Mouse (Mus musculus): Measurements from ENCODE around the gene Rnf207.
A peak's percentile ranks its signal among the peaks of the same experiment; 100 is the strongest.

The Rnf207 gene

GRCm38 (mm10) chr4:152318517-152319234 is at the start of gene Rnf207:
TSS of gene Rnf207 (minus strand) at chr4:152318993.
- DNase-seq (ENCODE audit: extremely low spot score, low spot score) = peak; percentile 52

GRCm38 (mm10) chr4:152365228-152365627 is 46.4 kb upstream of the Rnf207 start:
- no peak for DNase-seq (ENCODE audit: extremely low spot score, low spot score)

GRCm38 (mm10) chr4:152362180-152362579 is 43.4 kb upstream of the Rnf207 start:
- DNase-seq (ENCODE audit: extremely low spot score, low spot score) = no peak

- peak; percentile 73 for DNase-seq (ENCODE audit: extremely low spot score, low spot score)
These were observed 42.1 kb upstream of the Rnf207 start for GRCm38 (mm10) chr4:152360855-152361254.

GRCm38 (mm10) chr4:152359700-152360099 is 40.9 kb upstream of the Rnf207 start:
- DNase-seq (ENCODE audit: extremely low spot score, low spot score) = no peak

GRCm38 (mm10) chr4:152355672-152356071 is 36.9 kb upstream of the Rnf207 start:
- DNase-seq (ENCODE audit: extremely low spot score, low spot score) = no peak

GRCm38 (mm10) chr4:152353886-152354637 is 35.3 kb upstream of the Rnf207 start:
- DNase-seq (ENCODE audit: extremely low spot score, low spot score) = no peak

GRCm38 (mm10) chr4:152351422-152352305 is 32.9 kb upstream of the Rnf207 start:
- DNase-seq (ENCODE audit: extremely low spot score, low spot score) = no peak

- no peak for DNase-seq (ENCODE audit: extremely low spot score, low spot score)
These were observed 32.1 kb upstream of the Rnf207 start for GRCm38 (mm10) chr4:152350722-152351421.

- no peak for DNase-seq (ENCODE audit: extremely low spot score, low spot score)
These were observed 31.1 kb upstream of the Rnf207 start for GRCm38 (mm10) chr4:152349837-152350381.

GRCm38 (mm10) chr4:152345120-152345889 is 26.5 kb upstream of the Rnf207 start:
- DNase-seq (ENCODE audit: extremely low spot score, low spot score) = no peak

GRCm38 (mm10) chr4:152344651-152345050 is 25.9 kb upstream of the Rnf207 start:
- DNase-seq (ENCODE audit: extremely low spot score, low spot score) = no peak

GRCm38 (mm10) chr4:152343296-152343695 is 24.5 kb upstream of the Rnf207 start:
- DNase-seq (ENCODE audit: extremely low spot score, low spot score) = peak; percentile 47

GRCm38 (mm10) chr4:152340584-152341284 is 21.9 kb upstream of the Rnf207 start:
- DNase-seq (ENCODE audit: extremely low spot score, low spot score) = peak; percentile 34

- DNase-seq (ENCODE audit: extremely low spot score, low spot score) = no peak
These were observed 20.5 kb upstream of the Rnf207 start for GRCm38 (mm10) chr4:152339293-152339790.

- no peak for DNase-seq (ENCODE audit: extremely low spot score, low spot score)
These were observed 19.9 kb upstream of the Rnf207 start, which contains the start of gene Chd5 for GRCm38 (mm10) chr4:152338419-152339292. TSS of gene Chd5 (plus strand) at chr4:152338651.

GRCm38 (mm10) chr4:152337772-152338171 is 19.0 kb upstream of the Rnf207 start:
- no peak for DNase-seq (ENCODE audit: extremely low spot score, low spot score)

- no peak for DNase-seq (ENCODE audit: extremely low spot score, low spot score)
These were observed 14.8 kb upstream of the Rnf207 start for GRCm38 (mm10) chr4:152333587-152333986.

Data from neural tube, embryonic 10.5 days (tissue).